Mouse (Mus musculus) bone marrow macrophage, adult 2 months (primary cell): ENCODE measurements around the gene Aamp. TPM values are rescaled to one million over a fixed set of nuclear protein-coding genes. Genes with fewer than 3 reads are reported as not detected.

ENCODE experiments used
- H3K27ac ChIP-seq: 2 replicates; pipeline ENCODE4 v1.5.1; 2012; ENCODE audit warnings: low read depth, low read length; ENCODE audit not compliant: insufficient read depth
- H3K4me1 ChIP-seq: 2 replicates; pipeline ENCODE4 v1.6.1; 2012; ENCODE audit warnings: low read length; ENCODE audit not compliant: control insufficient read depth, insufficient read depth
- H3K4me3 ChIP-seq: 2 replicates; pipeline ENCODE4 v1.5.1; 2012; ENCODE audit warnings: mild to moderate bottlenecking, low read length, moderate library complexity; ENCODE audit not compliant: insufficient read depth
- CTCF ChIP-seq: IDR thresholded peaks from 2 replicates; pipeline ENCODE4 v1.5.1; 2012; ENCODE audit warnings: low read depth, mild to moderate bottlenecking, low read length, moderate library complexity
- POLR2A ChIP-seq: IDR thresholded peaks from 2 replicates; pipeline ENCODE4 v1.6.1; 2012; ENCODE audit warnings: mild to moderate bottlenecking, low read depth, low read length, borderline replicate concordance
- polyA plus RNA-seq: library from polyadenylated mRNA; stranded (reverse); fragments of >200 nt; gene quantifications from 2 replicates; pipeline ENCODE4 v1.2.4, GENCODE M21; 2012; ENCODE audit not compliant: missing spikeins, insufficient read depth, insufficient read length

The Aamp gene
- polyA plus RNA-seq, 1 experiment, result 104 TPM

DNA sequence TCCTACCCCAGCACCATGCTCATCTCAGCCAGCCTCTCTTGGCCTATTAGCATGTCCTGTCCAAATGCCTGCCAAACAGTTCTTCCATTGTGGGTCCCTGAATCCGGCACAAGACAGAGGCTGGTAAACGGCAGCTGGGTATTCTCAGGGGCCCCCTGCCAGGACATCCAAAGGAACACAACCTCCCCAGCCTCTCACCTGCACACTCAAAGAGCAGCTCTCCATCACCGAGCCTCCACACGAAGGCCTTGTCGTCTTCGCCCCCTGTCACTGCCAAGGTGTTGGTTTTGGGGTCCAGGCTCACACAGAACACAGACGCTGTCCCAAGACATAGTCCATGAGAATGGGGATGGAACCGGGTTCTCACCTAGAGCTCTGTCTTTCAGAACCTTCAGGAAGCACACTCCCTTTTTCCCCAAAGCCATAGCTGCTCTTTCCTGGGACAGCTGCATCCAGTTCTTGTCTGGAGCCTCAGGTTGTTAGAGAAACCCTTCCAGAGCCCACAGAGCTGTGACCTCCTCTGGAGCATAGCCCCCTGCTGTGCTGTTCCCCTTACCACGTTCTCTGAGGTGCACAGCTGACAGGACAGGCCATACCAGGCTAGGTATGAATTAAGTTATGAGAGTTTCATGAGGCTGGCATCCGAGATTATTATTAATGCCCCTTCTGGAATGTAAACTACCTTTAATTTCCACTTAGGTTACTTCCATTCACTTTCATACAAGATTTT is 1.5 kb downstream of the Aamp start:
- Histone ChIP-seq H3K4me1 (0 out of 2 replicates have a peak, but pooled peaks cover 2% of the 10 kb centered on the region), H3K27ac (no peak overlapping the region), H3K4me3 (no peak overlapping the region)
- no peak for TF ChIP-seq CTCF
- TF ChIP-seq POLR2A, result no peak

DNA sequence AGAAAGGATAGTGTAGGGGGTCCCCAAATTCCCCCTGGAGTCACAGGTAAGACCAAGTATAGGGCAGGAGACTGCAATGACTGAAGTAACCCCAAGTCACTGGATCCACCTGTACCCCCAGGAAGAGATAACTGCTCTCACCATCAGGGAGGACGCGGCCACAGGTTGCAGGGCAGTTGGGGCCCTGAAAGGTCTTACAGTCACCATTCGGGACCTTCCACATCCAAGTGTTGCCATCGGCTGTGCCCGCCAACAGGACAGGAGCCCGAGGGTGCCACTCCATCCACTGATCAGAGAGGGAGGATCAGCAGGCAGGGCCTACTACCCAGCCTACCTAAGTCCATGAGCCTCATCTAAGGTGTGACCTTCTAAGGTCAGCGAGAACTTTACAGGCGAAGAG is 2.7 kb downstream of the Aamp start:
- TF ChIP-seq CTCF (no peak), POLR2A (no peak)
- H3K27ac ChIP-seq, result no peak overlapping the region
- H3K4me3 ChIP-seq, result no peak overlapping the region
- 0 out of 2 replicates have a peak, but pooled peaks cover 2% of the 10 kb centered on the region for H3K4me1 ChIP-seq

DNA sequence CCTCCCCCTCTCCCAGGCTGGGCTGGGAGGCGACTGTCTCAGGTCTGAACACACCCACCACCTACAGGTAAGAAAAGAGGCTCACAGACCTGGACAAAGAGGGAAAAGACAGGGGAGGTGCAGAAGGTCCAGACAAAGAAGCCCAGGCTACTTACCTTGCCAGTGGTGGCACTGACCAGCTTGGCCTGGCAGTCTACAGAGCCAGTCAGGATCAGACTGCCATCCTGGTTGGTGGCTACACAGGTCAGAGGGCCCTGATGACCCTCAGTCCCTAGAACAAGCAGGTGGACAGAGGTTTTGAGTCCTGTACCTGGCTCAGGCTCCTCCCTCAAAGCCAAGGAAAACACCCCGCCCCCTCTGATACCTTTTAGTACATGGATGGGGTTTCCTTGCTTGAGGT is 3.2 kb downstream of the Aamp start:
- TF ChIP-seq POLR2A, result no peak
- no peak for TF ChIP-seq CTCF
- no peak overlapping the region for H3K27ac ChIP-seq
- no peak overlapping the region for H3K4me3 ChIP-seq
- H3K4me1 ChIP-seq, result 0 out of 2 replicates have a peak, but pooled peaks cover 2% of the 10 kb centered on the region

DNA sequence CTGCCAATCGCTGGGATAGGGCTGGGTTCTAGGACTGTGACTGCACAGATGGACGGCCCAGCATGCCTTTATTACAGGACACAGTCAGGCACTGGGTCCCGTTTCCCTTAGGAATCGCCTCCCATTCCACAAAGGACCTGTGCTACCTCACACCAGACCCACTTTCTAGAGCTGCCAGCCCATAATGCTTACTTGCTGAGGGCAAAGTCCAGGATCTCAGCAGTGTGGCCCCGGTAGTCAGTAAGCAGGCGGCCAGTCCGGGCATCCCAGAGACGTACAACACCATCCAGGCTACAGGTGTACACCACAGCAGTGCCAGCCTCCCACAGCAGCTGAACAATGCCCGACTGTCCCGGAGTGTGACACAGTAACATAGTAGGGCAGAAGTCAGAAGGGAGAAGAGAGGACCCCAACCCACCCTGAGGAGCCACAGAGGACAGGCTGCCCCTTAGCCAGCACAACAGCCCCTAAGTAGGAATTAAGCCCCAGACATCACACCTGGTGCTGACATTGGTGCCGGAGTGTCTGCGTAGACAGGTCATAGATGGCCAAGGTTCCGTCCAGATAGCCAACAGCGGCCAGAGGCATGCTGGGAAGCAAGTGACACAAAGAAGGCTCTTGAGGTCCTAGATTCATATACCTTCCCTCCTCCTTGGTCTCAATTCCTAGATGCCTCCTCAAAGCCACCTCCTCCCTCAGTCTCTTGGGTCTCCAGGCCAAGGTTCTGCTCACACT is 3.8 kb downstream of the Aamp start:
- H3K27ac ChIP-seq, result no peak overlapping the region
- 0 out of 2 replicates have a peak, but pooled peaks cover 2% of the 10 kb centered on the region for H3K4me1 ChIP-seq
- no peak overlapping the region for H3K4me3 ChIP-seq
- TF ChIP-seq CTCF (no peak), POLR2A (no peak)

DNA sequence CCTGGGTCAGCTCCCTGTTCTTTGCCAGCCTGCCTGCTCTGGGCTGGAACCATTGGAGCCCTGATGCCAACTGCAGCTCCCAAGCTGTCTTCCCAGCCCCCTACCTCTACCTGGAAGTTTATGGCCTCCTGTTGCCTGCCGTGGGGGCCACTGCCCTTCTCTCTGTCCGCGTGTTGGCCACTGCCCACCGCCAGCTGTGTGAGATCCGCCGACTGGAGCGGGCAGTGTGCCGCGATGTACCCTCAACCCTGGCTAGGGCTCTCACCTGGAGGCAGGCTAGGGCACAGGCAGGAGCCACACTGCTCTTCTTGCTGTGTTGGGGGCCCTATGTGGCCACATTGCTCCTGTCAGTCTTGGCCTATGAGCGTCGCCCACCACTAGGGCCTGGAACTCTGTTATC is 5.5 kb downstream of the Aamp start:
- Histone ChIP-seq H3K27ac (no peak overlapping the region), H3K4me3 (no peak overlapping the region), H3K4me1 (peaks cover 3% of the 10 kb centered on the region; the same call in 1 of the 2 replicates)
- TF ChIP-seq POLR2A (no peak), CTCF (no peak)

DNA sequence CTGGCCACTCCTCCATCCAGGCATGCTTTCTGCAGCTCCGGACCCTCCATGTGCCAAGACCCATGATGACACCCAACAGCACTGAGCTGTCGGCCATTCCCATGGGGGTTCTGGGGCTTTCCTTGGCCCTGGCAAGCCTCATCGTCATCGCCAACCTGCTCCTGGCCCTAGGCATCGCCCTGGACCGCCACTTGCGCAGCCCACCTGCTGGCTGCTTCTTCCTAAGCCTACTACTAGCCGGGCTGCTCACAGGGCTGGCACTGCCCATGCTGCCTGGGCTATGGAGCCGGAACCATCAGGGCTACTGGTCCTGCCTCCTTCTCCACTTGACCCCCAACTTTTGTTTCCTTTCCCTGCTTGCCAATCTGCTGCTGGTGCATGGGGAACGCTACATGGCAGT is 6.0 kb downstream of the Aamp start, which contains the start of gene Gpbar1:
Gpbar1 (plus strand) TSS at position 13 of the 400 bp plus-strand sequence.
- H3K27ac ChIP-seq, result no peak within 1 kb of the TSS
- TF ChIP-seq POLR2A (no peak), CTCF (no peak)
- H3K4me1 ChIP-seq, result peaks cover 6% of the 10 kb centered on the region
- H3K4me3 ChIP-seq, result no peak within 1 kb of the TSS

DNA sequence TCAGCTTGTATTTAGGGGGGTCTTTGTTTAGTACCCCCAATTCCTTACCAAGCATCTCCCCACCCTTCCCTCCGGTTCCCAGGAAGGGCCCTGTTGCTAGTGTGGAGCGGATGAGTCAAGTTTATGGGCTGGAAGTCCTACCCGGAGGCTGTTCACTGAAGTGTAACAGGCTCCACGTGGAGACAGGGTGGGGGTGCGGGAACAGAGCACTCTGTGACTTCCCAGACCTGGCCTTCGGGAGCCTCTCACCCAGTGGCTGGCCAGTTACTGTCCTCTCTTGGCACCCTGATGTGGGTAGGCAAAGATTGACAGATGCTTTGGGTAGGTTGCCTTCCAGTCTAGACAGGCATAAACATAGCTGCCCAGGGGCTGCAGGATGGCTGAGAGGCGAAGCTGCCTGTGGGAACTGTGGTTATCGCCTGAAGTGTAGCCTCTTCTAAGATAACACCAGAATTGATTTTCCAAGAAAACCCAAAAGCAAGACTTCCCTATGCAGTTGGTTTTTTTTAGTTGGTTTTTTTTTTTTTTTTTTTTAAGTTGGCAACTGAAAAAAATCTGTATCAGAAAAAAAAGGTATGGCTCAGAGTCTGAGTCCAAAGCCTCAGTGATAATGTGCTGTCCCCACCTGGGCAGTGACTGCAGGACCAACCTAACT is 6.5 kb downstream of the Aamp start:
- TF ChIP-seq POLR2A, result no peak
- no peak for TF ChIP-seq CTCF
- Histone ChIP-seq H3K27ac (no peak overlapping the region), H3K4me3 (no peak overlapping the region), H3K4me1 (peaks cover 8% of the 10 kb centered on the region)

DNA sequence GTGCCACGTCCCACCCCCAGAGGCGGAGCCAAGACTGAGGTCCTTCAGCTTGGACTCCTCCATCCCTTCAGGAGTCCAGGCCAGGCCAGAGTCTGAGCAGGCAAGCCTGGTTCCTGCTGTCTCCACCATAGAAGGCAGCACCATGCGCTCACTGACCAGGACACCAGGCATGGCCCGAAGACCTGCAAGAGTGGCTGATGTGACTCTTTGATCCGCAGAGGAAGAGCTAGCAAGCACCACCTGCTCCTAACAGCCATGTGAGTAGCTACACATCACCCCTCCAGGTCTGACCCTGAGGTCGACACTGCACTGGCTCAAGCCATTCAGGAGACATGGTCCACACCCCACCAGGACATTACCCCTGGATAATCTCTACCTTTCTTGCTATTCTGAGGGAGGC is 7.5 kb downstream of the Aamp start:
- Histone ChIP-seq H3K4me1 (peaks cover 10% of the 10 kb centered on the region), H3K27ac (no peak overlapping the region), H3K4me3 (no peak overlapping the region)
- TF ChIP-seq POLR2A, result no peak

DNA sequence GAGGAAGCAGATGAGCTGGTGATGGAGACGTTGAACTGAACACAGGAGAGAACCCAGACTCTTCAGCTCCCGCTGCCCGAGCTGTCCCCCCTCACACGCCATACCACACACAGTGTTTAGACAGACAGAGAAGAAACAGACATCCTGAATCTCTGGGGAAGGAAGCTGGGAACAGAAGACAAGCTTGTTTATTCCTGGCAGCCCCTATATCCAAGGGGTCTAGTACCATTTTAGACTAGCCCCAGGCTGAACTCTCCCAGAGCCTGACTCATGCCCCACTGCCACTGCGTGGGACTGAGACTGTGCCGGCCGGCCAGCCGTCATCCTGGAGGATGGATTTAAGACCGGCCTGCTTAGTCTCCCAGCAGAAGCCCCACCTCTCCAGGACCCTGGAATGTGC is 9.5 kb downstream of the Aamp start:
- Histone ChIP-seq H3K4me1 (peaks cover 10% of the 10 kb centered on the region), H3K4me3 (no peak overlapping the region), H3K27ac (no peak overlapping the region)
- TF ChIP-seq CTCF (no peak), POLR2A (no peak)

DNA sequence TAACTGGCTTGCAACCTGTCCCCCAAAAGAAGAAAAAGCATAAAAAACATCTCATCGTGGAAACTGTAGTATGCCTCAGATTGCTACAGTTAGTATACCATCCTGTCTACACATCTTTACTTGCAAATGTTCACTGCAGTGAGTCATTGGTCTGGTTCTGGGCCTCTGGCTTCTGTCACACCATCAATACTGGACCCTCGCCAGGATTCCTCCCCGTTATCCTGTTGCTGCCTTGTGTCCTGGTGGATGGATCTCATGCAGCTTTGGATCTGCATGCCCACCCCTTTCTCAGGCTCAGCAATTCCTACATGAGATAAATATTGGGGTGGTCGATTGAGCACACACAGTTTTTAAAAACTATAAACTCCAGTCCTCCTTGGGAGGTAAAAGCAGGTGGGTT is 12.9 kb downstream of the Aamp start:
- H3K4me3 ChIP-seq, result no peak overlapping the region
- TF ChIP-seq POLR2A (no peak), CTCF (no peak)
- H3K4me1 ChIP-seq, result peaks cover 10% of the 10 kb centered on the region
- no peak overlapping the region for H3K27ac ChIP-seq

DNA sequence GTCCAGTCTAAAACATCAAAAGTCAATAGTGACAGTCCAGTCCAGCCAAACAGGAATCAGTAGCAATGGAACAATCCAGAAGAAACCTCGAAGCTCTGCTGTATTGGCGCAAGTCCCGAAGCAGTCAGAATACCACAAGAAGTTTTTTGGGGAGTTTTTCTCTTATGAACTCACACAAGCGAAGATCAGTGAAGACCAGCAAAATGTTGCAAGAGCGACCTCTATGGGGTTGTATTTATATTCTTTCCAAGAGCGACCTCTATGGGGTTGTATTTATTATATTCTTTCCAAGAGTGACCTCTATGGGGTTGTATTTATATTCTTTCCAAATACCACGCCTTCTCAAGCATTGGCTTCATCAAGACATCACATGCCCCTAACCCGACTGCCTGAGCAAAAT is 15.8 kb downstream of the Aamp start:
- TF ChIP-seq POLR2A (no peak), CTCF (no peak)
- H3K27ac ChIP-seq, result no peak overlapping the region
- peaks cover 6% of the 10 kb centered on the region for H3K4me1 ChIP-seq
- H3K4me3 ChIP-seq, result no peak overlapping the region
